Mouse (Mus musculus) kidney, adult 2 months (tissue): ENCODE results near the gene Cdh15.

ENCODE experiments used
- CTCF ChIP-seq: fragments of 200-500 bp; conservative IDR thresholded peaks from 2 replicates; pipeline ENCODE4 v1.5.1; 2011; ENCODE audit warnings: low read depth, mild to moderate bottlenecking, control low read depth, low read length, moderate library complexity, mixed read lengths; ENCODE audit not compliant: insufficient read depth, insufficient read length
- POLR2A ChIP-seq: fragments of 200-500 bp; IDR thresholded peaks from one replicate; pipeline ENCODE4 v1.6.1; 2011; ENCODE audit warnings: low read depth, low read length, control low read depth

GRCm38 (mm10) chr8:122803906-122804761 lies 43.6 kb upstream of the Cdh15 start:
- TF ChIP-seq CTCF, result no peak
- TF ChIP-seq POLR2A, result no peak
